Mouse (Mus musculus) olfactory bulb, adult 2 months (tissue): Measurements from ENCODE around the gene Sv2c. TPM values are rescaled to one million over a fixed set of nuclear protein-coding genes. Genes with fewer than 3 reads are reported as not detected.

Experiments
- H3K27ac ChIP-seq: fragments of 200-500 bp; 2 replicates; pipeline ENCODE4 v1.5.1; 2012; ENCODE audit warnings: low read depth, low read length; ENCODE audit not compliant: insufficient read depth
- H3K4me1 ChIP-seq: fragments of 200-500 bp; 2 replicates; pipeline ENCODE4 v1.6.1; 2012; ENCODE audit warnings: low read length; ENCODE audit not compliant: control insufficient read depth, insufficient read depth
- H3K4me3 ChIP-seq: fragments of 200-500 bp; 2 replicates; pipeline ENCODE4 v1.5.1; 2012; ENCODE audit warnings: mild to moderate bottlenecking, low read depth, low read length, moderate library complexity; ENCODE audit not compliant: insufficient read depth
- CTCF ChIP-seq: fragments of 200-500 bp; IDR thresholded peaks from 2 replicates; pipeline ENCODE4 v1.5.1; 2012; ENCODE audit warnings: low read depth, mild to moderate bottlenecking, low read length, moderate library complexity; ENCODE audit not compliant: insufficient read depth
- POLR2A ChIP-seq: fragments of 200-500 bp; IDR thresholded peaks from 2 replicates; pipeline ENCODE4 v1.6.1; 2012; ENCODE audit warnings: mild to moderate bottlenecking, low read depth, low read length, moderate library complexity; ENCODE audit not compliant: insufficient read depth
- WGBS: fragments of 180-500 bp; shearing (Covaris S2); methylation state at CpG from one replicate; pipeline ENCODE4 v1.1.7; 2018; 5-methylcytosine and 5-hydroxymethylcytosine counted together
- polyA plus RNA-seq: library from polyadenylated mRNA; stranded (reverse); fragments of >200 nt; gene quantifications from 2 replicates; pipeline ENCODE4 v1.2.4, GENCODE M21; 2012; ENCODE audit warnings: low replicate concordance; ENCODE audit not compliant: missing spikeins, insufficient read depth, insufficient read length

The Sv2c gene
- polyA plus RNA-seq, 1 experiment: not detected

DNA sequence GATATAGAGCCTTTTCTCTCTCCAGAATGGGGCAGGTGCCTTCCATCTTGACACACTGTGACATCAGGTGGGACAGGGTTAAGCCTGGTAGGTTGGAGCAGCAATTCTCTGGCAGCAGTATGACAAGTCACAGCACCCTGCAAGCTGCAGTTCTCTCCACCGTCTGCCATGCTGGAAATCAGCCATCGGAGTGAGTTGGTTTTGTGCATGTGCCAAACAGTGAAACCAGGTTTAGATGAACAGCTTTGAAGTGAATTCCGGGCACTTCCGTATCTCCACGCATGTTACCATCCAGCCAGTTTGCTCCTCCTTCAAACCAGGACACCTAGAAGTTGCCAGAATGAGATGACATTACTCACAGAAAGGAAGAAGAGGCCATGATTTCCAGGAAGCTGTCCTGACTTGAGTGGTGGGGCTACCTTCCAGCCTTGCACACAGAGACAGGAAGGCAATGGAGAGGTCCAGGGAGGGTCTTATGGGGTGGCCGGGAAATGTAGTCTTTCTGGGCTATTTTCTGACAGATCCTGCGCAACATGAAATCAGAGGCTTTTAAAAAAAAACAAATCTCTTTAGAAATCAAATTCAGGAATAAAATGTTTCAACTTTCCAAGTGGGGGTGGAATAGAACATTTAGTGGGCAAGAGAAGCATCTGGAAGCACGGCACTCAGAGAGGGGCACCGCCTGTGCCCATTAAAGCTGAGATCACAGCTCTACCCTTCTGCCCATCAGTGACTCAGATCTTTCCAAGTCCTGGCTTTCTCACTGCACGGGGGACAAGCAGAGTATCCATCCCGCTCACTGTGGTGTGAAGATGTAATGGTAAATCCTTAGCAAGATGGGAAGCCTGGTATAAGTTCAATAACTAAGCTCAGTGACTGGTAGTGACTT lies 220.0 kb downstream of the Sv2c start:
- TF ChIP-seq CTCF: no peak
- no peak for TF ChIP-seq POLR2A
- H3K4me1 ChIP-seq: no peaks in the 10 kb centered on the region
- 70% methylated on average over 11 of the region's 11 CpGs for WGBS
- H3K4me3 ChIP-seq: no peak overlapping the region
- H3K27ac ChIP-seq: no peak overlapping the region

DNA sequence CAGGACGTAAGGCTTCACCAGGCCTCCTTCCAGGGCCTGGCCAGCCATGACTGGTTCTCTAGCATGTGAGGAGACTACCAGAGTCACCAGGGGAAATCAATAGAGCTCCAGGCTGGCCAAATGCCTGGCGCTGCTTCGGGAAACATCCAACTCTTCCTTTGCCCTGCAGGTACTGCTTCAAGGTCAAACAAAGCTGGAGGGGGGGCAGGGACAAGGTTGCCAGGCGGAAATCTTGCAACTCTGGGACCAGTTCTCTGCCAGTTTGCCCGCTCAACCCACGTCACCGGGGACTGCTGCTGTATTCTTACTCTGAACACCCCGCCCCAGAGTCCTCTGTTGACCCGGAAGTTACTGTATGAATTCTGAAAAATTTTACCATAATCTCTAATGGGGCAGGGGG lies 222.1 kb downstream of the Sv2c start:
- Histone ChIP-seq H3K4me1 (no peaks in the 10 kb centered on the region), H3K27ac (no peak overlapping the region), H3K4me3 (no peak overlapping the region)
- TF ChIP-seq CTCF (no peak), POLR2A (no peak)
- 91% methylated on average over 9 of the region's 9 CpGs for WGBS

DNA sequence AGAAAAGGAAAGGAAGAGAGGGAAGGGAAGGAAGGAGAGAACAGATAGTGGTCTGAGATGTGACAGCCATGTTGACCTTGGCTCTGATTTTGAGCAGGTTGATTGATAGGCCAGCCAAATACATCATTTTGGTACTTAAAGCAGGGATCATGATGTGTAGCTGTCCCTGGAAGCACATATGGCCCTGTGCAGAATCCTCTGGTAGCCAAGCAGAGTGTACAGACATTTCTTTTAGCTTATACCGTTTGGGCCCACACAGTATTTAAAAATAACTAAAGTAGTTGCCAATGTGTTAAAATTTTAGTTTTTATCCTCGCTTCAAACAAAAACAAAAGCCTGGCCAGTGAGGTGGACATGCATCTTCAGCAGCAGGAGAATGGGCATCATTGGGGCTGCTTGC lies 223.1 kb downstream of the Sv2c start:
- Histone ChIP-seq H3K4me3 (no peak overlapping the region), H3K4me1 (no peaks in the 10 kb centered on the region), H3K27ac (no peak overlapping the region)
- WGBS: 74% methylated on average over 2 of the region's 2 CpGs
- no peak for TF ChIP-seq POLR2A
- TF ChIP-seq CTCF: no peak

Other genes starting within 250 kb of the Sv2c start
- not detected in 2 replicates for gene Iqgap2, start 240.7 kb downstream of the Sv2c start, polyA plus RNA-seq
- not detected in 2 replicates for gene Gm20075, start 51.2 kb downstream of the Sv2c start, polyA plus RNA-seq
- not detected in 2 replicates for gene Gm17190, start 50.5 kb downstream of the Sv2c start, polyA plus RNA-seq